Mouse (Mus musculus) embryonic facial prominence, embryonic 11.5 days (tissue): Measurements from ENCODE around the gene Pon2. TPM values are rescaled to one million over a fixed set of nuclear protein-coding genes. Genes with fewer than 3 reads are reported as not detected.
"Not testable (repeated sequence)": the region's sequence is repeated elsewhere in the genome, so short reads cannot be mapped to it uniquely, and the experiment has no call there.

Experiments used
- ATAC-seq: fragments of 200-750 bp; cut with Nextera tagmentation; replicated peaks from 2 replicates; pipeline ENCODE4 v1.8.0; 2017; ENCODE audit warnings: low read depth; ENCODE audit not compliant: insufficient number of reproducible peaks, low FRiP score, low TSS enrichment
- DNase-seq: peaks from one replicate; pipeline ENCODE4 v3.0.0-alpha.2; 2015; ENCODE audit warnings: low spot score
- H3K27ac ChIP-seq: fragments of 300-500 bp; sonication (generic); replicated peaks from 2 replicates; pipeline ENCODE4 v1.5.1; 2014; ENCODE audit warnings: mild to moderate bottlenecking, low read depth, low read length, control low read depth
- H3K27me3 ChIP-seq: fragments of 300-500 bp; sonication (generic); 2 replicates; pipeline ENCODE4 v1.6.1; 2014; ENCODE audit warnings: mild to moderate bottlenecking, low read length, moderate library complexity, mixed read lengths; ENCODE audit not compliant: control insufficient read depth, insufficient read depth
- H3K36me3 ChIP-seq: fragments of 300-500 bp; sonication (generic); replicated peaks from 2 replicates; pipeline ENCODE4 v1.6.1; 2014; ENCODE audit warnings: low read depth, mild to moderate bottlenecking, low read length, moderate library complexity, mixed read lengths; ENCODE audit not compliant: control insufficient read depth, insufficient read depth
- H3K4me1 ChIP-seq: fragments of 300-500 bp; sonication (generic); 2 replicates; pipeline ENCODE4 v1.6.1; 2014; ENCODE audit warnings: low read length, mixed read lengths; ENCODE audit not compliant: control insufficient read depth, insufficient read depth
- H3K4me2 ChIP-seq: fragments of 300-500 bp; sonication (generic); 2 replicates; pipeline ENCODE4 v1.6.1; 2014; ENCODE audit warnings: low read depth, mild to moderate bottlenecking, control low read depth, low read length, moderate library complexity
- H3K4me3 ChIP-seq: fragments of 300-500 bp; sonication (generic); 2 replicates; pipeline ENCODE4 v1.5.1; 2014; ENCODE audit warnings: low read depth, low read length, control low read depth
- H3K9ac ChIP-seq: fragments of 300-500 bp; sonication (generic); replicated peaks from 2 replicates; pipeline ENCODE4 v1.6.1; 2014; ENCODE audit warnings: mild to moderate bottlenecking, control low read depth, low read length
- H3K9me3 ChIP-seq: fragments of 300-500 bp; sonication (generic); replicated peaks from 2 replicates; pipeline ENCODE4 v1.6.1; 2016; ENCODE audit warnings: mild to moderate bottlenecking, low read length, inconsistent platforms, mixed read lengths; ENCODE audit not compliant: control insufficient read depth
- WGBS: fragments of 180-500 bp; shearing (Covaris S2); extraction: QIAGEN DNeasy Blood & Tissue Kit; methylation state at CpG from one replicate; pipeline ENCODE4 v1.1.7; 2014; 5-methylcytosine and 5-hydroxymethylcytosine counted together
- polyA plus RNA-seq: library from polyadenylated mRNA; unstranded; fragments of >200 nt; fragmentation: Nextera tagmentation; extraction: Ambion mirVana; gene quantifications from 2 replicates; pipeline ENCODE4 v1.2.1, GENCODE M21; 2014

Pon2 gene
- polyA plus RNA-seq, 1 experiment from 2014 or later = 19.9 TPM

GRCm38 (mm10) chr6:5324101-5324500 is 25.8 kb upstream of the Pon2 start:
- H3K9ac ChIP-seq, H3K4me1 ChIP-seq, H3K27me3 ChIP-seq, H3K4me3 ChIP-seq, H3K27ac ChIP-seq, H3K36me3 ChIP-seq, ATAC-seq, H3K9me3 ChIP-seq, H3K4me2 ChIP-seq, DNase-seq: not testable (repeated sequence)
- WGBS = 93% methylated on average over 6 of the region's 6 CpGs

- Histone ChIP-seq H3K4me1 (no peaks in the 10 kb centered on the region), H3K4me2 (no peak overlapping the region), H3K9ac (no peak overlapping the region), H3K4me3 (no peak overlapping the region), H3K27ac (no peak overlapping the region), H3K36me3 (no peaks in the 10 kb centered on the region), H3K27me3 (no peaks in the 10 kb centered on the region), H3K9me3 (no peaks in the 10 kb centered on the region)
- DNase-seq = no peak
- 97% methylated on average over 9 of the region's 9 CpGs for WGBS
- ATAC-seq = no peak
Measured at GRCm38 (mm10) chr6:5316630-5317029, 18.4 kb upstream of the Pon2 start.

GRCm38 (mm10) chr6:5315053-5315759 is 17.0 kb upstream of the Pon2 start:
- Histone ChIP-seq H3K27ac (no peak overlapping the region), H3K9me3 (no peaks in the 10 kb centered on the region), H3K4me2 (no peak overlapping the region), H3K36me3 (no peaks in the 10 kb centered on the region), H3K27me3 (no peaks in the 10 kb centered on the region), H3K9ac (no peak overlapping the region), H3K4me3 (no peak overlapping the region), H3K4me1 (no peaks in the 10 kb centered on the region)
- ATAC-seq = no peak
- 90% methylated on average over 3 of the region's 3 CpGs for WGBS
- DNase-seq = no peak

- no peaks in the 10 kb centered on the region for H3K9me3 ChIP-seq
- H3K4me1 ChIP-seq = no peaks in the 10 kb centered on the region
- H3K9ac ChIP-seq = no peak overlapping the region
- H3K4me3 ChIP-seq = no peak overlapping the region
- no peak overlapping the region for H3K27ac ChIP-seq
- no peaks in the 10 kb centered on the region for H3K36me3 ChIP-seq
- WGBS = 90% methylated on average over 5 of the region's 5 CpGs
- no peaks in the 10 kb centered on the region for H3K27me3 ChIP-seq
- no peak overlapping the region for H3K4me2 ChIP-seq
- DNase-seq (no peak), ATAC-seq (no peak; the same call in 1 of the 2 replicates)
Measured at GRCm38 (mm10) chr6:5313951-5314590, 15.8 kb upstream of the Pon2 start.

DNA sequence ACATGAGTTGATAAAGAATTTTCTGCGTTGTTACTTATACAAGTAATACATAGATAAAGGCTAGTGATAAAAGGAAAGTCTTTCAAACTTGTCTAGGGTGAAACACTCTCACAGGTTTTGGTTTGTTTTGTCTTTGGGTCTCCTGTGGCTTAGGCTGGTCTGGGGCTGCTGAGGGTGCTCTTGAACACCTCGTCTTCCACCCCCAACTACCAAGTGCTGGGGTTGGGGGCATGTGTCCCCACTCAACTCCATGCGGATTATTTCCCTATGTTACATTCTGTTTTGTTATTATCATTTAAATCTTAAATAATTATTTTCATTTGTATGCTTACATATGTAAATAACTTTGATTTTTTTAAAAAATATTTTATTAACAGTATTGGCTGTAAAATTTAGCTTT is 12.2 kb upstream of the Pon2 start:
- H3K36me3 ChIP-seq = no peaks in the 10 kb centered on the region
- no peak overlapping the region for H3K4me3 ChIP-seq
- no peaks in the 10 kb centered on the region for H3K27me3 ChIP-seq
- H3K4me2 ChIP-seq = no peak overlapping the region
- no peak overlapping the region for H3K9ac ChIP-seq
- no peaks in the 10 kb centered on the region for H3K4me1 ChIP-seq
- ATAC-seq (no peak), DNase-seq (no peak)
- H3K9me3 ChIP-seq = no peaks in the 10 kb centered on the region
- no peak overlapping the region for H3K27ac ChIP-seq
- WGBS = 84% methylated on average over 3 of the region's 3 CpGs

GRCm38 (mm10) chr6:5309595-5310197 is 11.4 kb upstream of the Pon2 start:
- DNase-seq = no peak
- H3K9ac ChIP-seq = no peak overlapping the region
- H3K9me3 ChIP-seq = no peaks in the 10 kb centered on the region
- WGBS = 83% methylated on average over 7 of the region's 7 CpGs
- no peaks in the 10 kb centered on the region for H3K4me1 ChIP-seq
- ATAC-seq = no peak
- no peak overlapping the region for H3K4me2 ChIP-seq
- H3K27ac ChIP-seq = no peak overlapping the region
- no peak overlapping the region for H3K4me3 ChIP-seq
- no peaks in the 10 kb centered on the region for H3K27me3 ChIP-seq
- H3K36me3 ChIP-seq = no peaks in the 10 kb centered on the region

DNA sequence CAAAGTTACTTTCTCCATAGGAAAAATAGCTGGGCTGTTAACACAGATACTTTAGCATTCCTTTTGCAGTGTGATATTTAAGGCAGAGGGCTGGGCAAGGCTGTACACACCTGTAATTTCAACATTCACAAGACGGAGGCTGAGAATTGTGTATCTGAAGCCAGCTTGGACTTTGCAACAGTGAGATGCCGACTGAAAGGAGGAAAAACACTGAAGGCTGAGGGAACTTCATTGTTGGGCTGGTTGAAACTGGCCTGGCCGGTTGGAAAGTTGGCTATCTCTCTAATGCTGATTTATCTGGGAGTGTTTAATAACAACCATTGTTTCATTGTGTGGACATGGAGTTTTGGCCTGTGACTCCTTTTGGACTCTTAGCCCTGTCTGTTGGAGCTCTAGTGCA is 7.7 kb upstream of the Pon2 start:
- Histone ChIP-seq H3K4me1 (no peaks in the 10 kb centered on the region), H3K36me3 (no peaks in the 10 kb centered on the region), H3K4me3 (no peak overlapping the region), H3K9ac (no peak overlapping the region), H3K4me2 (no peak overlapping the region), H3K27ac (no peak overlapping the region), H3K27me3 (no peaks in the 10 kb centered on the region), H3K9me3 (no peaks in the 10 kb centered on the region)
- DNase-seq = no peak
- no peak for ATAC-seq
- WGBS = 60% methylated on average over 3 of the region's 3 CpGs

GRCm38 (mm10) chr6:5304956-5305355 is 6.7 kb upstream of the Pon2 start:
- Histone ChIP-seq H3K27me3 (no peaks in the 10 kb centered on the region), H3K4me2 (no peak overlapping the region), H3K9me3 (no peaks in the 10 kb centered on the region), H3K4me3 (no peak overlapping the region), H3K36me3 (no peaks in the 10 kb centered on the region), H3K9ac (no peak overlapping the region), H3K27ac (no peak overlapping the region), H3K4me1 (no peaks in the 10 kb centered on the region)
- ATAC-seq (no peak), DNase-seq (no peak)
- WGBS = 83% methylated on average over 8 of the region's 8 CpGs
